In genomic region chr3:135206621-135207020, GRCm38 (mm10) we compare ENCODE assay signal across 9 mouse cellular contexts. TPM values are rescaled to one million over a fixed set of nuclear protein-coding genes. Genes with fewer than 3 reads are reported as not detected.
A peak's percentile ranks its signal among the peaks of the same experiment; 100 is the strongest.
DNase-seq lines count a peak whose midpoint lies in the region; ATAC-seq lines count a peak whose summit lies in the region.
"Had no signal": no experiment of that assay in that cellular context is flagged by ENCODE, and none has a peak within 500 bp of the region (broad histone marks: within the 10 kb centered on the region; RNA-seq: fewer than 3 reads in every experiment).

No protein-coding gene starts in this region.

- peaks cover under 1% of the 10 kb centered on the region for H3K4me1 ChIP-seq in liver, embryonic 12.5 days
- H3K4me1 ChIP-seq in limb, embryonic 11.5 days (ENCODE audit: control insufficient read depth, insufficient read depth, low read length) = no peaks in the 10 kb centered on the region
- H3K4me1 ChIP-seq: lung, embryonic 15.5 days had no signal

- no peak overlapping the region for H3K4me3 ChIP-seq in liver, embryonic 12.5 days
- no peak overlapping the region for H3K4me3 ChIP-seq in limb, embryonic 11.5 days (ENCODE audit: low read depth, low read length)
- H3K4me3 ChIP-seq: erythroblast, embryonic 14.5 days; lung, embryonic 15.5 days had no signal

- ATAC-seq in liver, embryonic 12.5 days = no peak
- peak; percentile 88 to 92 for ATAC-seq in hematopoietic stem cell, adult 5-6 weeks (replicated peaks in 1 of 2; ENCODE audit: insufficient read depth in 1 of 2, low FRiP score in 2 of 2, low TSS enrichment in 1 of 2, low read depth in 1 of 2, poor library complexity in 2 of 2, severe bottlenecking in 2 of 2)
- no peak for ATAC-seq in limb, embryonic 11.5 days (ENCODE audit: insufficient number of reproducible peaks, low FRiP score, low TSS enrichment, low read depth)

- peak; percentile 22 for DNase-seq in liver
- DNase-seq in ES-CJ7 (ENCODE audit: low read depth, low spot score) = peak; percentile 47
- DNase-seq in adrenal gland, adult 2 months = peak; percentile 53
- peak; percentile 47 for DNase-seq in limb, embryonic 11.5 days (ENCODE audit: low spot score)
- peak; percentile 51 for DNase-seq in right cerebral cortex, postnatal 4 days

- no peaks in the 10 kb centered on the region for H3K9me3 ChIP-seq in liver, embryonic 12.5 days (replicated peaks)
- H3K9me3 ChIP-seq in limb, embryonic 11.5 days (ENCODE audit: control insufficient read depth, low read length) = no peaks in the 10 kb centered on the region
- H3K9me3 ChIP-seq: lung, embryonic 15.5 days had no signal

- H3K9ac ChIP-seq in liver, embryonic 12.5 days = no peak overlapping the region
- H3K9ac ChIP-seq in limb, embryonic 11.5 days (ENCODE audit: low read length) = no peak overlapping the region
- H3K9ac ChIP-seq: lung, embryonic 15.5 days had no signal

- no peak overlapping the region for H3K4me2 ChIP-seq in liver, embryonic 12.5 days
- H3K4me2 ChIP-seq in limb, embryonic 11.5 days (ENCODE audit: low read depth, severe bottlenecking) = no peak overlapping the region
- H3K4me2 ChIP-seq: lung, embryonic 15.5 days had no signal

- 40% methylated on average over 4 of the region's 4 CpGs for WGBS in liver, embryonic 12.5 days (ENCODE audit: insufficient replicate concordance)
- 52% methylated on average over 4 of the region's 4 CpGs for WGBS in limb, embryonic 11.5 days

- H3K27me3 ChIP-seq in liver, embryonic 12.5 days (replicated peaks) = no peaks in the 10 kb centered on the region
- no peaks in the 10 kb centered on the region for H3K27me3 ChIP-seq in limb, embryonic 11.5 days (ENCODE audit: control insufficient read depth, insufficient read depth, low read length)
- H3K27me3 ChIP-seq: lung, embryonic 15.5 days had no signal

- H3K27ac ChIP-seq in liver, embryonic 12.5 days = no peak overlapping the region
- no peak overlapping the region for H3K27ac ChIP-seq in limb, embryonic 11.5 days (replicated peaks; ENCODE audit: low read depth, low read length)
- H3K27ac ChIP-seq: lung, embryonic 15.5 days had no signal

- H3K36me3 ChIP-seq in liver, embryonic 12.5 days = no peaks in the 10 kb centered on the region
- H3K36me3 ChIP-seq in limb, embryonic 11.5 days (ENCODE audit: control insufficient read depth, insufficient read depth, low read length) = no peaks in the 10 kb centered on the region
- H3K36me3 ChIP-seq: lung, embryonic 15.5 days had no signal

RNA-seq across cellular contexts. Expression of gene Cenpe, which starts 5.7 kb away (rescaled TPM):
- polyA plus RNA-seq in liver, embryonic 12.5 days (2016; fragmentation: Nextera tagmentation; extraction: Ambion mirVana) = 25.5 and 27.0 TPM in 2 replicates
- total RNA-seq in adrenal gland, adult 2 months (2021) = 1 to 10 TPM; 1.4 to 2.1 TPM
- 0.16 and 0.42 TPM in 2 replicates for polyA plus RNA-seq in adrenal gland, adult 2 months (2012; rRNA removed)
- 46.9 and 57.7 TPM in 2 replicates for total RNA-seq in hematopoietic stem cell, adult 5-6 weeks (2017)
- polyA plus RNA-seq in limb, embryonic 11.5 days (2014; fragmentation: Nextera tagmentation; extraction: Ambion mirVana) = 48.6 and 54.1 TPM in 2 replicates

Comparison
In these comparisons a context has a peak if more than half of its experiments do, and no peak if none do; other contexts are left out.
1. ATAC-seq: peak in hematopoietic stem cell, adult 5-6 weeks (2 of 2); none in liver, embryonic 12.5 days (single experiment) and limb, embryonic 11.5 days (single experiment).
2. RNA of gene Cenpe, which starts 5.7 kb away (polyA plus RNA-seq): 48.6 to 54.1 TPM in limb, embryonic 11.5 days and 25.5 to 27.0 TPM in liver, embryonic 12.5 days; 0.16 to 0.42 TPM in adrenal gland, adult 2 months; every median in the first group is over 10 times any median in the second.
3. Peak in every context shown above with its lines, with median percentiles within 50 percentile points of each other: DNase-seq.